Mouse (Mus musculus): ENCODE data around the gene Hs6st2.

Gene Hs6st2

GRCm38 (mm10) chrX:51681756-51682155 is at the start of gene Hs6st2:
Gene Hs6st2 (minus strand): TSS chrX:51681856.
- no peak for DNase-seq (ENCODE audit: low spot score in 2 of 2)

- no peak for DNase-seq (ENCODE audit: low spot score in 2 of 2)
These were observed 32.6 kb upstream of the Hs6st2 start for GRCm38 (mm10) chrX:51714086-51714745.

DNA sequence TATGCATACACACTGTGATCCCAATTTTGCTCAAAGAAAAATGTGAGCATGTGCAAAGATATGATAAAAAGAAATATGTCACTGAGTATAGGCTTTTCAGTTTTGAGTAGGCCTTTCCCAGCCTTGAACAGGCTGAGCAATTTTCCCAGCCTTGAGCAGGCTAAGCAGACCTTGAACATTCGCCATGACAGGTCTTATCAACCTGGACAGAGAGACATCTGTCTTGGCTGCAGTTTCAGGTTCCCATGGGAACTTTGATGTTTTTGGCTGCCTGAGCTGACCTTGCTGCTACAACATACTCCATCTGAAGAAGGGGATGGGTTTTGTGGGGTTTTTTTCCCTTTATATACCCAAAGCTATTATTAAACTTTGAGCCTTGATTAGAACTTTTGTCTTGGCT is 31.3 kb upstream of the Hs6st2 start:
- DNase-seq (ENCODE audit: low spot score in 2 of 2) = no peak

- DNase-seq (ENCODE audit: low spot score in 2 of 2) = no peak
These were observed 21.2 kb upstream of the Hs6st2 start for GRCm38 (mm10) chrX:51702823-51703222.

GRCm38 (mm10) chrX:51699079-51699478 is 17.4 kb upstream of the Hs6st2 start:
- DNase-seq (ENCODE audit: low spot score in 2 of 2) = no peak

DNA sequence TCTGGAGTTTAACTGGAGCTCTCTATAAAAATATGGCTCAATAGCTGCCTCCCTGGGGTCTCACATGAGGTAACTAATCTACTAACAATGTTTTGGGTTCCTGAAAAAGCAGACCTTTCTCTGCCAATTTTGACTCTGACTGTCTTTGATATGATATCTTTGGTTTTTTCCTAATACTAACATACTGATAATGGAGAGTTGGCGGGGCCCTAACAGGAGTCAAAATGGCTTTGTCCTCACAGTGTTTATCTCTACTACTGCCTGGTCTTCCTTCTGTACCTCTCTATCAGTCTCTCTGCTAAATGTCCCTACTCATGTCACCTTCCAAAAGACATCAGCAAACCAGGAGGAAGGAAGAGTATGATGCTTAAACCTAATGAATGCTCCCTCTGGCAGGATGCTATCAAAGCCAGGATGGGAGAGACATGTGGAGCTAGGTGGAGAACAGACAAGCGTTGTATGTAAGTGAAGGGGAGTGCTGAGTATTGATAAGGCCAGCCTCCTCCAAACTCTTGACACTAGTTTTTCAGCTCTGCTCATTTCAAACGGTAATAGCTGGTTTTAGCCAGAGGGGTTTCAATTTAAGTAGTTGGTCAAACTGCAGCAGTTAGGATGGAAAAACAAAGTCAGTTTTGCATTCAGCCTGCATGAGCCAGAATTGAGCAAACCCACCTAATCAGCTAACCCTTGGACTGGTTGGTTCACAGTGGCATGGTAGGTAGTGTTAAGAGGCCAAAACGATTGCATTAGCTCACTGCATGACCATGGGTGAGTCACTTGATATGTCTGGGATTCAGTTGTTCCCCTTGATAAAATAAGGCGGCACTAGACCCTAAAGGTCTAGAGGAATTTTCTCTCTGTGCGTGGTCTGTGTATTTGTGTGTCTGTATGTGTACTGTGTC is 4.6 kb upstream of the Hs6st2 start:
- no peak for DNase-seq (ENCODE audit: low spot score in 2 of 2)

DNA sequence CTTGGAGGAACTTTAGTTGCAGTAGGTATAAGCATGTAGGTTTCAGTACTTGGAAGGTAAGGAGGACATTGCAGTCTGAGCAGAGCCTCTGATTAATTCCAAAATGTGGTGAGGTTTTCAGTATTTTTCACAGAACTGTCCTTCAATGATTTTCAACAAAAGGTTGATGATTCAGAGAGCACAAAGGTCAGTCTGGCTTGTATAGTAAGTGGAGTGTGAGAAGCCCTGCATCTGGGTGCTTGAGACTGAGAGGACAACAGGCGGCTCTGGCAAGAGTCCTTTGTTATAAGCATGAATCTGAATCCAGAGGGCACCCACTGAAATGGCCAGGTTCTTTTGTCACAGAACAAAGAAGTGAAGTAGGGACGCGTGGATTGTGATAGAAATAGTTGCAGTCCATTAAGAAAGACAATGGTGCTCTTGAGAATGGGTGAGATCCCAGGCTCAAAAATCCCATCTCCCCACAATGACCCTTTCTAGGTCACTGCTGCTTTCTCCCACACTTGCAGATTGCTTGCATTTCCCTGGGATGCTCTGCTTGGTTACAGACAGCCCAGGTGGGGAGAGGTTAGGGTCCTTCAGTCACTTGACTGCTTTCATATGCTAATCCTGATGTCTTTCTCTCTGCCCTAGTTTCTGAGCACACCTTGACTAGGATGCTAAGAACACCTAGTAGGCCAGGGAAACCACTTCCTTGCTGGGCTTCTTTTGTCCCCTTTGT is 2.8 kb upstream of the Hs6st2 start:
- no peak for DNase-seq (ENCODE audit: low spot score in 2 of 2)

GRCm38 (mm10) chrX:51681170-51681667 is 437 bp downstream of the Hs6st2 start:
- DNase-seq (ENCODE audit: low spot score in 2 of 2) = no peak

DNA sequence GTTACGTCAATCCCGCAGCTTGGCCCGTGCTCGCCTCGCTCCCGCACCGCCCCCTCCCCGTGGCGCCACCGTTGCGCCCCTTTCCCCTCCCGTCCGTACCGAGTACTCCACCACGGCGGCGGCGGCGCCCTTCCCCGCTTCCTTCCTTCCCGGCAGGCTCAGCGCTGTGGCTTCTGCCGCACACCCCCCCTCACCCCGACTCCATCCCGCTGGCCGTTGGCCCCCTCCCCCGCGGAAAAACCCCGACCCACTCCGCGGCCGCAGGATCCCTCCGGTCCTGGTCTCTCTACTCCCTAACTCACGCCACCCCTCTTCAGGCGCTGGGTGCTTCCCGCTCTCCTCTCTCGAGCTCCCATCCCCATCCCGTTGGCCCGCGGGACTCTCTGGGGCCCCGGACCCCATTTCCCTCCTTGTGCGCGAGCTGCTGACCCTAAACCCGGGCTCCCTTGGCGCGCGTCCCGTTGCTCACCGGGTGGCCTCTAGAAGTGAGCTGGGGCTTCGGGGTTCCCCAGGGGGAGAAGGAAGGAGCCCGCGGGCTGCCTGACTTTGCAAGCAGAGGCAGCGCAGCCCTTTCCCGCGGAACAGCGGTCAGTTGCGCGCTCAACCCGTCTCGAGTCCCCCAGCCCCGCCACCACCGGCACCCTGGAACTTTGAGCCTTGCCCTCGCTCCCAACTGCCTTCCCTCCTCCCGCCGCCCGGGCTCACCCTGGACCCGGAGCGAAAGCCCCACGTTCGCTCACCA is 1.1 kb downstream of the Hs6st2 start:
- no peak for DNase-seq (ENCODE audit: low spot score in 2 of 2)

- no peak for DNase-seq (ENCODE audit: low spot score in 2 of 2)
These were observed 1.8 kb downstream of the Hs6st2 start for GRCm38 (mm10) chrX:51679601-51680427.

DNA sequence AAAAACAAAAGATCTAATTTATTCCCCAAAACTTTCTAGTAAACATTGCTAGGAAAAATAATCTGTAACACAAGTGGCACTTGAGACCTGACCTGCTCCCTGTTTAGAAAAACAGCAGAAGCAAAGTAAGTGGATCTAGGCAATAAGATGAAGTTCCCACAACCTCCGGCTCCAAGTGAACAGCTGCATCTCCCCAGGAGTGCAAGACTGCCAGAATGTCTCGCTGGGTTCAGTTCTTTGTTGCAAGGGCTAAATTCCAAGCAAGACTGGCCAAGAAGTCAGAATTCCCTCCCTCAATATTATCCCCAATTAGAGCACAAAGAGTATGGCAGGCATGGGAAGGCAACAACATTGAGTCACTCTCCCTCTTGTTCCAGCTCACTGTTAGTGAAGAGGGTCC is 23.4 kb downstream of the Hs6st2 start:
- DNase-seq (ENCODE audit: low spot score in 2 of 2) = no peak

DNA sequence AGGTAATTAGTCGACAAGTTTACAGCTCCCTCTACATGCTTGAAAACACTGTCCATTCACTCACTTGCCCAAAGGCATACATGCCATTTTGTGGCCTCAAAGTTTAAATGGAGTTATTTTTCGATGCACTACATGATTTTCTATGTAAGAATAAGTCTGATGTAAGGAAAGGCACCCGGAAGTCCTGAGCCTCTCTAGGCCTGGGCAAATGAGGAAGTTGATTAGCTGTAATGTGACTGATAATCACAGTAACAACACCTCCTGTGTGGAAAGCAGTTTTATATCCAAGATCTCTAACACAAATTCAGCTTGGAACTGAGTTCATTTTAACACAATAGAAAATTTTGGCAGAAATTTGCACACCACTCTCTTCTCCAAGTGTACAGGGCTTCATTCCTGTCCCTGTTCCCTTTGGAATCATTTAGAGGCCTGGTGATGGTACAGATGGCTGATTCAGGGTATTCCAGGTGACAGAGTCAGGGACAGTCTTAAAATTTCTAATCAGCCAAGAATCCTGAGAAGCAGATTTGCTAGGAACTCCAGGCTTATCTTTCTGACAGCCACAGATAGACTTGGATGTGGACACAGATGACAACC is 38.9 kb downstream of the Hs6st2 start:
- no peak for DNase-seq (ENCODE audit: low spot score in 2 of 2)

- DNase-seq (ENCODE audit: low spot score in 2 of 2) = no peak
These were observed 45.9 kb downstream of the Hs6st2 start for GRCm38 (mm10) chrX:51635756-51636155.

DNA sequence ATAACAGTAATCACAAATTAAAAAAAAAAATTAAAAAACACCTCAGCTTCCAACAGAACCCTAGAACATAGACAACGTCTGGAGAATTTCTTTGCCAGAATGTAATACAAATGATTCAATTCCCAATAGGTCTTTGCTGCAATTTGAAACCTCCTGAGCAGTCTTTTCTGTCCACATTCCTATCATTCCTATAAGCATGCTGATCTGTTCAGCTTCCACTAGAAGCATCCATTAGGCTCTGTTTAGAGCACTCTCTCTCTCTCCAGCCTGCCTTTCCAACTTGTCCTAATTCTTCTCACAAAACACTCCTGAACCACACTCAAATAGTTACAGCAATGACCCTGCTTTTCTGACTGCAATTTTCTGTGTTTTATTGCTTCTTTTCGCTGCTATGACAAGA is 50.3 kb downstream of the Hs6st2 start:
- no peak for DNase-seq (ENCODE audit: low spot score in 2 of 2)

DNA sequence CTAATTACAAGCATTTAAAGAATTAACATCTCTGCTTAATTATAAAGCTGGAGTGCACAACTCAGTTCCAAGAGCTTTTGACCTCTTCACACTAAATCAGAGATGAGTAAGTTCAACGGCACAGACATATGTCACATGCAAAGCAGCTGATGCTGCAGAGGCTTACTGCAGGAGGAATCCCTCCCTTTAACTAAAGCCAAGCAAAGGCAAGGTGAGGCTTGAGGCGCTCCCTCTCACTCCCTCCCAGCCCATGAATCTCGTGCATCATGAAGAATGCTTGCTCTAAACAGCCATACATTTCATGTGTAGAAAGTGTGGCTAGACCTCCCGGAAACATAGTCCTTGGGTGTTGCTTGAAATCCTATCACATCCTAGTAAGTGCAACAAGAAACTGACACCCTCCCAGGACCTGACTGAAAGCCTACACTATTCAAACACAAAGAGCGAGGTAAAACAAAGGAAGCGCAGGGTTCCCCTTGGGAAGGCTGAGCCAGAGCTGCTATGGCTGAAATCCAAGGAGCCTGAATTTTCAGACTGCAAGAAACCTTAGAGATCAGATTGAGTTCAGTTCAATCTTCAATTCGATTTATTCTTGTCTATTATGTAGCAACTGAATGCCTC is 67.2 kb downstream of the Hs6st2 start:
- DNase-seq (ENCODE audit: low spot score in 2 of 2) = no peak

DNA sequence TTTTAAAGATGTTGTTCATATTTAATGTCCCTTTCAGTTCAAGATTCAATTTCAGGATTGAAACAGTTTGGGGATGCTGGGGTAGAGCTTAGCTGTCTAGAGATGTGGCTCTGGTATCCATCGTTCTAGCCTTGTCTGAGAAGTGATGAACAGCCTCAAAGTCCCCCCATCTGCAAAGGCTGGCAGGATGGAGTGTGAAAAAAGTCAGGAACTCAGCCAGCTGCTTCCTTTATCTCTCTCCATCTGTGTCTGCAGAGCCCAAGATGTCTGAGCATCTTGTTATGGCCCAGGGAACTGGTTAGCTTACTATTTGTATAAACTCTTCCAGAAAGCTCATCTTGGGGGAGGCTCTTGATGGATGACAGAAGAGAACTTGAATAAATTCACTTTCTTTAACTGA is 70.9 kb downstream of the Hs6st2 start:
- no peak for DNase-seq (ENCODE audit: low spot score in 2 of 2)

DNA sequence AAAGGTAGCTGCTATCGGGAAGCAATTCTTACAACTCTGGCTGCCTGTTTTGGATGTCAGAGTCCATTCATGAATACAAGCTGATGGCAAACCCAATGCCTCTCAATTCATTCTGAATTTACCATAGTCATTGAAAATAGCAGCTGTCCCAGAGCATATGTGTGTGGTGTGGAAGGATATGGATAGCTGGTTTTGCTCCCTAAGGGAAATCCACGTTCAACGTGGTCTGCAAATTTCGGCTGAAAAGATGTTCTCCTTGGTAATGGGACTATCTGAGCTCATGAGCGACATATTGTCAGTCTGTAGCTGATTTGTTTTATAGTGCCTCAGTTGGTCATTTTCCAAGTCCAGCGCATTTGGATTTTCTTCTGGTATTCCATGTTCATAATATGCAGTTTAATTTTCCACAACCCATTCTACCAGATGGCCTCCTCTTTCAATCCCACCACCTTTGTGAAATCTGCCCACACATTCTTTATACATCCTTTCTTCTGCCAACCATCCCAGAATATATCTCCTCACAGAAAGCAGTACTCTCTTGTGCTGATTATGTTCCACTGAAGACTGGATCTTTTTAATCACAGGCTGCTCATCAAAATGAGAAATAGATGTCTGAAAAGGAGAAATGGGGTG is 75.3 kb downstream of the Hs6st2 start:
- no peak for DNase-seq (ENCODE audit: low spot score in 2 of 2)

DNA sequence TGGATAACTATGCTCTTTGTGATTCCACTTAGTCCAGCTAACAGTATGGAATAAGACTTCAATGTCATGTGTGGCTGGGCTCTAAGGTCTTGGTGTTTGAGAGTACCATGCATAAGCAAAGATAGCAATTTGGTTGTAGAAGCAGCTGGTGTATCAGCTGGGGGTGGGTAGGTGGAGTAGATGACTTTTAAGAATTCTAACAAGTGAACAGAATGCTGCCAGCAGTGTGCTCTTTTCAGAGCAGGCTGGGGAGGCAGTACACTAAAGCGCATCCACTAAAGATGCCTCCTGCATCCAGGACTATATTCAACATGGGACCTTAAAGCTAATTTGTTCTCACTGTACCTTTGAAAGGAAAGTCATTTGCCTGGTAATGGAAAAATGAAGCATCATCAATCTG is 88.9 kb downstream of the Hs6st2 start:
- no peak for DNase-seq (ENCODE audit: low spot score in 2 of 2)

- DNase-seq (ENCODE audit: low spot score in 2 of 2) = no peak
These were observed 91.1 kb downstream of the Hs6st2 start for GRCm38 (mm10) chrX:51590448-51591010.
